Mouse (Mus musculus) liver, postnatal 0 days (tissue): ENCODE results near the gene Pde1a.

Experiments used
- CTCF ChIP-seq: sonication (generic); IDR thresholded peaks from 2 replicates; pipeline ENCODE4 v1.5.1; 2016; ENCODE audit warnings: antibody characterized with exemption, low read depth
- EP300 ChIP-seq: IDR thresholded peaks from 2 replicates; pipeline ENCODE4 v1.6.1; 2016; ENCODE audit warnings: antibody characterized with exemption, low read depth, mild to moderate bottlenecking

DNA sequence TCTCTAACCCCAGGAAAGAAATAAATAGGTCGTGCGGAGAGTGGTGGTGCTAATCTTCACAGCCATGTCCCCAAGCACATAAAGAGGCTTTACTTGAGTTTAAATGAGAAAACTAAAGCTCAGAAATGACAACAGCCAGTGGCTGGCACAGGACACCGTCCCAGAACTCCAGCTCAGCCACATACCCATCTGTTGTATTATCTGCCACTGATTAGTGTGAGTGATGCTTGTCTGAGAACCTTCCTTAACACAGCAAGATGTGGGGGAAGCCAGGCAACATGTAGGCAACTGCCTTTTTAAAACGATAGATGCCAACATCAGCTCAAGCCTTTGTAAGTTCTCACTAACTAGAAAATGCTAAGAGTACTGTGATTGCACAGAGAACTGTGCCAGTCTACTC, 52.9 kb downstream of the Pde1a start:
- no peak for TF ChIP-seq CTCF
- TF ChIP-seq EP300, result no peak
